In genomic region chr6:15720818-15721715, GRCm38 (mm10) we compare ENCODE assay signal across 8 mouse cellular contexts. TPM values are rescaled to one million over a fixed set of nuclear protein-coding genes. Genes with fewer than 3 reads are reported as not detected.
A peak's percentile ranks its signal among the peaks of the same experiment; 100 is the strongest.
DNase-seq lines count a peak whose midpoint lies in the region; ATAC-seq and TF ChIP-seq lines count a peak whose summit lies in the region.

No protein-coding gene starts in this region.

- peak; percentile 31 for DNase-seq in CH12.LX (ENCODE audit: extremely low read depth)
- DNase-seq in adrenal gland, adult 2 months = peak; percentile 89
- peak; percentile 50 for DNase-seq in forebrain, embryonic 14.5 days (ENCODE audit: low spot score)
- DNase-seq in heart, postnatal 4 days = peak; percentile 71
- peak; percentile 6 to 9 for DNase-seq in layer of hippocampus, postnatal 36 days
- peak; percentile 68 for DNase-seq in midbrain, embryonic 10.5 days (ENCODE audit: low spot score)
- DNase-seq in spleen, adult 18-20 months = peak; percentile 50 to 70
- DNase-seq in c-Kit-positive CD71-positive TER-119-positive erythroid progenitor cells, embryonic 14.5 days (ENCODE audit: low spot score) = no peak

- H3K9me3 ChIP-seq in CH12.LX (replicated peaks; ENCODE audit: low read length) = no peaks in the 10 kb centered on the region
- no peaks in the 10 kb centered on the region for H3K9me3 ChIP-seq in forebrain, embryonic 14.5 days (replicated peaks; ENCODE audit: control insufficient read depth, low read length)
- H3K9me3 ChIP-seq in midbrain, embryonic 10.5 days (replicated peaks) = no peaks in the 10 kb centered on the region

- in situ Hi-C loops in CH12.LX (cut with MboI; ENCODE audit: low pct_ligation_motif_present, low pct_unique_long_range_greater_than_20kb, low sequenced_read_pairs) = no loop called here

- peak; percentile 55; the same call in 1 of the 2 replicates for TF ChIP-seq POLR2A in CH12.LX (IDR thresholded peaks at IDR 0.05; ENCODE audit: low read depth, low read length)

- dilution Hi-C loops in CH12.LX (cut with MboI; ENCODE audit: extremely low pct_ligation_motif_present, extremely low pct_unique_long_range_greater_than_20kb, low sequenced_read_pairs) = no loop called here

- peaks cover 8% of the 10 kb centered on the region; the same call in 1 of the 2 replicates for H3K79me2 ChIP-seq in CH12.LX (replicated peaks; ENCODE audit: control insufficient read depth, extremely low read depth, insufficient read depth, poor library complexity, severe bottlenecking)

- H3K9ac ChIP-seq in CH12.LX (ENCODE audit: insufficient read depth, low read depth) = peak overlapping the region; percentile 79
- peak overlapping the region; percentile 74 for H3K9ac ChIP-seq in forebrain, embryonic 14.5 days (ENCODE audit: low read length)

- H3K4me1 ChIP-seq in CH12.LX (ENCODE audit: control insufficient read depth in 1 of 2, insufficient read depth in 2 of 2) = peaks cover 3 to 9% of the 10 kb centered on the region in 2 experiments; a peak in 3 of 4 replicates
- H3K4me1 ChIP-seq in forebrain, embryonic 14.5 days (ENCODE audit: control insufficient read depth, insufficient read depth, low read length) = peaks cover 3% of the 10 kb centered on the region; the same call in 1 of the 2 replicates
- peaks cover 15% of the 10 kb centered on the region for H3K4me1 ChIP-seq in midbrain, embryonic 10.5 days

- H3K4me2 ChIP-seq in CH12.LX (ENCODE audit: insufficient read depth, low read depth, poor library complexity, severe bottlenecking) = peak overlapping the region; percentile 88
- peak overlapping the region; percentile 98 for H3K4me2 ChIP-seq in forebrain, embryonic 14.5 days (ENCODE audit: low read length)

- H3K36me3 ChIP-seq in CH12.LX (replicated peaks in 1 of 2; ENCODE audit: control insufficient read depth in 1 of 2, insufficient read depth in 1 of 2, low read length in 1 of 2) = peaks cover 3 to 16% of the 10 kb centered on the region in 2 experiments
- H3K36me3 ChIP-seq in forebrain, embryonic 14.5 days (ENCODE audit: control insufficient read depth, insufficient read depth, low read length) = no peaks in the 10 kb centered on the region
- no peaks in the 10 kb centered on the region for H3K36me3 ChIP-seq in midbrain, embryonic 10.5 days

- peak overlapping the region; percentile 48 for H3K27ac ChIP-seq in CH12.LX (ENCODE audit: insufficient read depth, low read depth)
- H3K27ac ChIP-seq in forebrain, embryonic 14.5 days (ENCODE audit: low read depth, low read length) = no peak overlapping the region
- H3K27ac ChIP-seq in midbrain, embryonic 10.5 days (replicated peaks) = peak overlapping the region; percentile 92

- H3K4me3 ChIP-seq in CH12.LX (replicated peaks in 1 of 3; ENCODE audit: low read depth in 2 of 3, low read length in 2 of 3, poor library complexity in 1 of 3) = peak overlapping the region; percentile 73 to 90 (median 87)
- peak overlapping the region; percentile 55 for H3K4me3 ChIP-seq in forebrain, embryonic 14.5 days (ENCODE audit: low read depth, low read length)
- peak overlapping the region; percentile 76 for H3K4me3 ChIP-seq in midbrain, embryonic 10.5 days

- WGBS in forebrain, embryonic 14.5 days = under 1% methylated on average over 54 of the region's 60 CpGs
- under 1% methylated on average over 60 of the region's 60 CpGs for WGBS in midbrain, embryonic 10.5 days

- peak; percentile 84 for ATAC-seq in forebrain, embryonic 14.5 days

- H3K27me3 ChIP-seq in CH12.LX (replicated peaks) = no peaks in the 10 kb centered on the region
- H3K27me3 ChIP-seq in forebrain, embryonic 14.5 days (replicated peaks; ENCODE audit: control insufficient read depth, insufficient read depth, low read length) = 0 out of 2 replicates have a peak, but pooled peaks cover 2% of the 10 kb centered on the region
- 0 out of 2 replicates have a peak, but pooled peaks cover 5% of the 10 kb centered on the region for H3K27me3 ChIP-seq in midbrain, embryonic 10.5 days (ENCODE audit: low read depth, poor library complexity, severe bottlenecking)

- TF ChIP-seq EP300 in CH12.LX (IDR thresholded peaks at IDR 0.05; ENCODE audit: low read length) = no peak

- TF ChIP-seq CTCF in CH12.LX (conservative IDR thresholded peaks at IDR 0.05 in 1 of 2, IDR thresholded peaks at IDR 0.05 in 1 of 2; ENCODE audit: low read depth in 2 of 2, low read length in 2 of 2) = no peak

- TF ChIP-seq RAD21 in CH12.LX (IDR thresholded peaks at IDR 0.05; ENCODE audit: low read depth, low read length) = no peak

TF ChIP-seq in CH12.LX, 34 proteins besides CTCF, POLR2A, EP300 and RAD21:
- TF ChIP-seq NRF1 (IDR thresholded peaks at IDR 0.05; ENCODE audit: low read depth, low read length) (no peak), ETS1 (conservative IDR thresholded peaks at IDR 0.05; ENCODE audit: low read depth, low read length) (no peak), JUN (IDR thresholded peaks at IDR 0.05; ENCODE audit: insufficient read depth, low read depth, low read length) (no peak), SIN3A (IDR thresholded peaks at IDR 0.05; ENCODE audit: low read length) (no peak; the same call in 1 of the 2 replicates), ZKSCAN1 (IDR thresholded peaks at IDR 0.05; ENCODE audit: borderline replicate concordance, low read depth, low read length) (no peak), GABPA (IDR thresholded peaks at IDR 0.05; ENCODE audit: insufficient replicate concordance, low read depth, low read length) (no peak), MYC (IDR thresholded peaks at IDR 0.05; ENCODE audit: low read depth, low read length) (no peak), SMC3 (IDR thresholded peaks at IDR 0.05; ENCODE audit: low read depth, low read length) (no peak), POLR2AphosphoS2 (IDR thresholded peaks at IDR 0.05; ENCODE audit: low read depth, low read length) (no peak), MAX (IDR thresholded peaks at IDR 0.05; ENCODE audit: low read length) (0 out of 2 replicates have a peak, but pooled peaks have one; percentile 14), ELF1 (IDR thresholded peaks at IDR 0.05; ENCODE audit: low read depth, low read length) (no peak; the same call in 1 of the 2 replicates), MAFK (IDR thresholded peaks at IDR 0.05; ENCODE audit: insufficient replicate concordance, low read length) (no peak), IRF4 (IDR thresholded peaks at IDR 0.05; ENCODE audit: low read depth, low read length) (no peak), UBTF (IDR thresholded peaks at IDR 0.05; ENCODE audit: low read depth, low read length) (peak; percentile 91), MAZ (IDR thresholded peaks at IDR 0.05; ENCODE audit: low read depth, low read length) (no peak), BHLHE40 (IDR thresholded peaks at IDR 0.05; ENCODE audit: low read depth, low read length) (no peak), TCF12 (IDR thresholded peaks at IDR 0.05; ENCODE audit: low read depth, low read length) (peak; percentile 7; the same call in 1 of the 2 replicates), MXI1 (IDR thresholded peaks at IDR 0.05; ENCODE audit: low read depth, low read length) (no peak), CHD2 (IDR thresholded peaks at IDR 0.05; ENCODE audit: low read length) (no peak)

RNA-seq across cellular contexts. Expression of gene Mdfic, which starts 0.6 kb away (rescaled TPM):
- 10.5 and 14.1 TPM in 2 replicates for total RNA-seq in CH12.LX (2012; rRNA removed)
- total RNA-seq in CH12.LX (2014; rRNA removed) = 14.7 and 15.1 TPM in 2 replicates
- 8.3 and 8.9 TPM in 2 replicates for polyA plus RNA-seq in CH12.LX (2012; ENCODE audit: insufficient read length, low read depth)
- total RNA-seq in adrenal gland, adult 2 months (2021) = 10 to 100 TPM; 46.4 to 75.2 TPM
- 18.1 and 21.0 TPM in 2 replicates for polyA plus RNA-seq in adrenal gland, adult 2 months (2012; rRNA removed)
- 2.1 and 2.2 TPM in 2 replicates for polyA plus RNA-seq in forebrain, embryonic 14.5 days (2014; fragmentation: Nextera tagmentation; extraction: Ambion mirVana)
- total RNA-seq in heart, postnatal 4 days (2021) = 10 to 100 TPM; 25.5 to 26.0 TPM
- 1 to 10 TPM; 2.8 to 4.6 TPM for total RNA-seq in layer of hippocampus, postnatal 36 days (2021)
- 4.0 and 4.4 TPM in 2 replicates for polyA plus RNA-seq in midbrain, embryonic 10.5 days (2016; fragmentation: Nextera tagmentation; extraction: Ambion mirVana)
